Mouse (Mus musculus) limb, embryonic 13.5 days (tissue): ENCODE results near the gene Abcc2. TPM values are rescaled to one million over a fixed set of nuclear protein-coding genes. Genes with fewer than 3 reads are reported as not detected.

Source experiments
- ATAC-seq: fragments of 200-750 bp; cut with Nextera tagmentation; 2 replicates; pipeline ENCODE4 v1.8.0; 2017; ENCODE audit warnings: low read depth, moderate number of reproducible peaks, moderate TSS enrichment; ENCODE audit not compliant: low FRiP score
- H3K27ac ChIP-seq: fragments of 300-500 bp; sonication (generic); 2 replicates; pipeline ENCODE4 v1.5.1; 2015; ENCODE audit warnings: inconsistent platforms, mild to moderate bottlenecking, moderate library complexity
- H3K27me3 ChIP-seq: fragments of 300-500 bp; sonication (generic); 2 replicates; pipeline ENCODE4 v1.6.1; 2015; ENCODE audit warnings: mild to moderate bottlenecking, inconsistent platforms
- H3K36me3 ChIP-seq: fragments of 300-500 bp; sonication (generic); 2 replicates; pipeline ENCODE4 v1.6.1; 2015; ENCODE audit warnings: inconsistent platforms, mild to moderate bottlenecking, moderate library complexity
- H3K4me1 ChIP-seq: fragments of 300-500 bp; sonication (generic); 2 replicates; pipeline ENCODE4 v1.6.1; 2015; ENCODE audit warnings: inconsistent platforms
- H3K4me2 ChIP-seq: fragments of 300-500 bp; sonication (generic); replicated peaks from 2 replicates; pipeline ENCODE4 v1.6.1; 2015; ENCODE audit warnings: inconsistent platforms, mild to moderate bottlenecking, moderate library complexity
- H3K4me3 ChIP-seq: fragments of 300-500 bp; sonication (generic); 2 replicates; pipeline ENCODE4 v1.5.1; 2015; ENCODE audit warnings: moderate library complexity, mild to moderate bottlenecking, inconsistent platforms
- H3K9ac ChIP-seq: fragments of 300-500 bp; sonication (generic); 2 replicates; pipeline ENCODE4 v1.6.1; 2015; ENCODE audit warnings: mild to moderate bottlenecking, inconsistent platforms
- H3K9me3 ChIP-seq: fragments of 300-500 bp; sonication (generic); 2 replicates; pipeline ENCODE4 v1.6.1; 2016; ENCODE audit warnings: inconsistent platforms
- WGBS: fragments of 180-500 bp; shearing (Covaris S2); methylation state at CpG from one replicate; pipeline ENCODE4 v1.1.7; 2015; 5-methylcytosine and 5-hydroxymethylcytosine counted together
- polyA plus RNA-seq: library from polyadenylated mRNA; unstranded; fragments of >200 nt; fragmentation: Nextera tagmentation; extraction: Ambion mirVana; gene quantifications from 2 replicates; pipeline ENCODE4 v1.2.1, GENCODE M21; 2015

The Abcc2 gene
- polyA plus RNA-seq: 0.09 and 0.11 TPM in 2 replicates

- Histone ChIP-seq H3K36me3 (no peaks in the 10 kb centered on the region), H3K27me3 (no peaks in the 10 kb centered on the region), H3K9ac (no peak within 1 kb of the TSS), H3K9me3 (no peaks in the 10 kb centered on the region), H3K4me2 (no peak within 1 kb of the TSS), H3K4me1 (no peaks in the 10 kb centered on the region), H3K27ac (no peak within 1 kb of the TSS), H3K4me3 (no peak within 1 kb of the TSS)
- no peak for ATAC-seq
- 75% methylated on average over 3 of the region's 3 CpGs for WGBS
These were observed at the start of gene Abcc2 for GRCm38 (mm10) chr19:43781980-43782379. Abcc2 (plus strand) TSS chr19:43782192.

GRCm38 (mm10) chr19:43738409-43738808, 43.6 kb upstream of the Abcc2 start:
- Histone ChIP-seq H3K4me1 (no peaks in the 10 kb centered on the region), H3K27ac (no peak overlapping the region), H3K4me3 (no peak overlapping the region), H3K36me3 (peaks cover 85% of the 10 kb centered on the region), H3K9me3 (no peaks in the 10 kb centered on the region), H3K27me3 (no peaks in the 10 kb centered on the region), H3K9ac (no peak overlapping the region), H3K4me2 (no peak overlapping the region)
- ATAC-seq: no peak
- WGBS: 93% methylated on average over 10 of the region's 10 CpGs

- no peak for ATAC-seq
- no peak overlapping the region for H3K9ac ChIP-seq
- no peaks in the 10 kb centered on the region for H3K9me3 ChIP-seq
- peaks cover 79% of the 10 kb centered on the region for H3K36me3 ChIP-seq
- H3K4me1 ChIP-seq: no peaks in the 10 kb centered on the region
- WGBS: 98% methylated on average over 7 of the region's 7 CpGs
- H3K4me2 ChIP-seq: no peak overlapping the region
- no peak overlapping the region for H3K4me3 ChIP-seq
- no peak overlapping the region for H3K27ac ChIP-seq
- no peaks in the 10 kb centered on the region for H3K27me3 ChIP-seq
These were observed 38.6 kb upstream of the Abcc2 start for GRCm38 (mm10) chr19:43743401-43743800.

GRCm38 (mm10) chr19:43745740-43746139, 36.3 kb upstream of the Abcc2 start:
- no peaks in the 10 kb centered on the region for H3K27me3 ChIP-seq
- ATAC-seq: no peak
- no peak overlapping the region for H3K9ac ChIP-seq
- no peak overlapping the region for H3K4me3 ChIP-seq
- no peak overlapping the region for H3K27ac ChIP-seq
- H3K9me3 ChIP-seq: no peaks in the 10 kb centered on the region
- H3K4me1 ChIP-seq: no peaks in the 10 kb centered on the region
- peaks cover 79% of the 10 kb centered on the region for H3K36me3 ChIP-seq
- WGBS: 91% methylated on average over 3 of the region's 3 CpGs
- H3K4me2 ChIP-seq: no peak overlapping the region

GRCm38 (mm10) chr19:43747877-43748276, 34.1 kb upstream of the Abcc2 start:
- H3K36me3 ChIP-seq: peaks cover 63% of the 10 kb centered on the region
- no peak for ATAC-seq
- H3K4me1 ChIP-seq: no peaks in the 10 kb centered on the region

GRCm38 (mm10) chr19:43750008-43750407, 32.0 kb upstream of the Abcc2 start:
- Histone ChIP-seq H3K9me3 (no peaks in the 10 kb centered on the region), H3K36me3 (peaks cover 51% of the 10 kb centered on the region), H3K4me3 (no peak overlapping the region), H3K27ac (no peak overlapping the region), H3K27me3 (no peaks in the 10 kb centered on the region), H3K4me1 (peaks cover 4% of the 10 kb centered on the region; the same call in 1 of the 2 replicates), H3K4me2 (no peak overlapping the region), H3K9ac (no peak overlapping the region)
- 88% methylated on average over 2 of the region's 2 CpGs for WGBS
- ATAC-seq: no peak

More at GRCm38 (mm10) chr19:43747877-43748276, 34.1 kb upstream of the Abcc2 start:
- Histone ChIP-seq H3K4me2 (no peak overlapping the region), H3K9me3 (no peaks in the 10 kb centered on the region), H3K4me3 (no peak overlapping the region), H3K27me3 (no peaks in the 10 kb centered on the region), H3K9ac (no peak overlapping the region), H3K27ac (no peak overlapping the region)
- 91% methylated on average over 4 of the region's 4 CpGs for WGBS

GRCm38 (mm10) chr19:43752489-43753225, 29.3 kb upstream of the Abcc2 start, which contains the start of the genes Cutc and Cox15:
Cutc (plus strand) TSS chr19:43752996.
Cox15 (minus strand) TSS chr19:43753000.
- under 1% methylated on average over 62 of the region's 62 CpGs for WGBS
- no peaks in the 10 kb centered on the region for H3K27me3 ChIP-seq
- H3K9ac ChIP-seq: peak within 1 kb of the TSS; percentile 81
- H3K27ac ChIP-seq: peak within 1 kb of the TSS; percentile 95
- ATAC-seq: peak; percentile 90
- peaks cover 4% of the 10 kb centered on the region; the same call in 1 of the 2 replicates for H3K4me1 ChIP-seq
- H3K4me3 ChIP-seq: peak within 1 kb of the TSS; percentile 68
- H3K36me3 ChIP-seq: peaks cover 28% of the 10 kb centered on the region
- H3K4me2 ChIP-seq: peak within 1 kb of the TSS; percentile 67
- no peaks in the 10 kb centered on the region for H3K9me3 ChIP-seq

GRCm38 (mm10) chr19:43753226-43753835, 28.7 kb upstream of the Abcc2 start:
- H3K27ac ChIP-seq: peak overlapping the region; percentile 95
- no peaks in the 10 kb centered on the region for H3K27me3 ChIP-seq
- H3K4me1 ChIP-seq: peaks cover 4% of the 10 kb centered on the region; the same call in 1 of the 2 replicates
- peak overlapping the region; percentile 81 for H3K9ac ChIP-seq
- 1% methylated on average over 23 of the region's 24 CpGs for WGBS
- peak; percentile 88 for ATAC-seq
- H3K4me2 ChIP-seq: peak overlapping the region; percentile 67
- peak overlapping the region; percentile 68 for H3K4me3 ChIP-seq
- peaks cover 21% of the 10 kb centered on the region for H3K36me3 ChIP-seq
- no peaks in the 10 kb centered on the region for H3K9me3 ChIP-seq

GRCm38 (mm10) chr19:43754237-43754636, 27.8 kb upstream of the Abcc2 start:
- no peaks in the 10 kb centered on the region for H3K27me3 ChIP-seq

GRCm38 (mm10) chr19:43754872-43755271, 27.1 kb upstream of the Abcc2 start:
- Histone ChIP-seq H3K9ac (no peak overlapping the region), H3K36me3 (peaks cover 7% of the 10 kb centered on the region), H3K27ac (no peak overlapping the region), H3K27me3 (no peaks in the 10 kb centered on the region), H3K4me3 (no peak overlapping the region), H3K4me2 (no peak overlapping the region), H3K9me3 (no peaks in the 10 kb centered on the region), H3K4me1 (peaks cover 4% of the 10 kb centered on the region; the same call in 1 of the 2 replicates)
- WGBS: 62% methylated on average over 2 of the region's 2 CpGs
- ATAC-seq: no peak

More at GRCm38 (mm10) chr19:43754237-43754636, 27.8 kb upstream of the Abcc2 start:
- Histone ChIP-seq H3K36me3 (peaks cover 12% of the 10 kb centered on the region), H3K9ac (no peak overlapping the region), H3K9me3 (no peaks in the 10 kb centered on the region), H3K4me3 (no peak overlapping the region), H3K27ac (no peak overlapping the region), H3K4me2 (no peak overlapping the region), H3K4me1 (peaks cover 4% of the 10 kb centered on the region; the same call in 1 of the 2 replicates)
- 75% methylated on average over 2 of the region's 2 CpGs for WGBS
- no peak for ATAC-seq

- no peaks in the 10 kb centered on the region for H3K27me3 ChIP-seq
- no peaks in the 10 kb centered on the region for H3K9me3 ChIP-seq
- no peak overlapping the region for H3K27ac ChIP-seq
- 21% methylated on average over 6 of the region's 6 CpGs for WGBS
- no peaks in the 10 kb centered on the region for H3K4me1 ChIP-seq
- H3K4me3 ChIP-seq: no peak overlapping the region
- no peak for ATAC-seq
- H3K36me3 ChIP-seq: no peaks in the 10 kb centered on the region
- H3K9ac ChIP-seq: no peak overlapping the region
- H3K4me2 ChIP-seq: no peak overlapping the region
These were observed 21.5 kb upstream of the Abcc2 start for GRCm38 (mm10) chr19:43760504-43760903.

- Histone ChIP-seq H3K27ac (no peak overlapping the region), H3K36me3 (no peaks in the 10 kb centered on the region), H3K9ac (no peak overlapping the region), H3K4me2 (no peak overlapping the region), H3K9me3 (no peaks in the 10 kb centered on the region), H3K27me3 (no peaks in the 10 kb centered on the region), H3K4me1 (no peaks in the 10 kb centered on the region), H3K4me3 (no peak overlapping the region)
- no peak for ATAC-seq
These were observed 20.3 kb upstream of the Abcc2 start for GRCm38 (mm10) chr19:43761543-43762256.
